Mouse (Mus musculus) kidney, postnatal 0 days (tissue): ENCODE data around the gene Lyrm9. TPM values are rescaled to one million over a fixed set of nuclear protein-coding genes. Genes with fewer than 3 reads are reported as not detected.

ENCODE experiments used
- ATAC-seq: fragments of 200-750 bp; cut with Nextera tagmentation; replicated peaks from 2 replicates; pipeline ENCODE4 v1.8.0; 2017; ENCODE audit warnings: low read depth, moderate number of reproducible peaks, moderate TSS enrichment, moderate library complexity; ENCODE audit not compliant: low FRiP score
- DNase-seq: peaks from one replicate; pipeline ENCODE4 v3.0.0-alpha.2; 2016; ENCODE audit warnings: low spot score
- H3K27ac ChIP-seq: fragments of 300-500 bp; sonication (generic); 2 replicates; pipeline ENCODE4 v1.5.1; 2014; ENCODE audit warnings: mild to moderate bottlenecking
- H3K27me3 ChIP-seq: fragments of 300-500 bp; sonication (generic); 2 replicates; pipeline ENCODE4 v1.6.1; 2014; ENCODE audit warnings: low read length, mixed read lengths; ENCODE audit not compliant: insufficient read depth
- H3K36me3 ChIP-seq: fragments of 300-500 bp; sonication (generic); 2 replicates; pipeline ENCODE4 v1.6.1; 2014; ENCODE audit warnings: low read length, mixed read lengths; ENCODE audit not compliant: insufficient read depth
- H3K4me1 ChIP-seq: fragments of 300-500 bp; sonication (generic); replicated peaks from 2 replicates; pipeline ENCODE4 v1.6.1; 2014; ENCODE audit warnings: antibody characterized with exemption, low read length, mixed read lengths; ENCODE audit not compliant: insufficient read depth
- H3K4me2 ChIP-seq: fragments of 300-500 bp; sonication (generic); 2 replicates; pipeline ENCODE4 v1.6.1; 2014; ENCODE audit warnings: mild to moderate bottlenecking, low read length, moderate library complexity, mixed read lengths
- H3K4me3 ChIP-seq: fragments of 300-500 bp; sonication (generic); replicated peaks from 2 replicates; pipeline ENCODE4 v1.5.1; 2014; ENCODE audit warnings: low read depth, low read length
- H3K9ac ChIP-seq: fragments of 300-500 bp; sonication (generic); 2 replicates; pipeline ENCODE4 v1.6.1; 2014; ENCODE audit warnings: low read depth, low read length
- H3K9me3 ChIP-seq: fragments of 300-500 bp; sonication (generic); replicated peaks from 2 replicates; pipeline ENCODE4 v1.6.1; 2016; ENCODE audit warnings: low read length, inconsistent platforms, mixed read lengths
- CTCF ChIP-seq: IDR thresholded peaks from 2 replicates; pipeline ENCODE4 v1.5.1; 2016; ENCODE audit warnings: antibody characterized with exemption, low read depth, mild to moderate bottlenecking, moderate library complexity
- WGBS: fragments of 180-500 bp; shearing (Covaris S2); extraction: QIAGEN DNeasy Blood & Tissue Kit; methylation state at CpG from one replicate; pipeline ENCODE4 v1.1.7; 2014; 5-methylcytosine and 5-hydroxymethylcytosine counted together
- polyA plus RNA-seq: library from polyadenylated mRNA; unstranded; fragments of >200 nt; fragmentation: Nextera tagmentation; extraction: Ambion mirVana; gene quantifications from 2 replicates; pipeline ENCODE4 v1.2.1, GENCODE M21; 2015

Gene Lyrm9
- polyA plus RNA-seq, 1 experiment from 2014 or later, result 28.6 TPM

- Histone ChIP-seq H3K4me2 (no peak overlapping the region), H3K4me3 (no peak overlapping the region), H3K4me1 (no peaks in the 10 kb centered on the region), H3K36me3 (no peaks in the 10 kb centered on the region), H3K27ac (no peak overlapping the region), H3K9ac (no peak overlapping the region), H3K27me3 (no peaks in the 10 kb centered on the region), H3K9me3 (no peaks in the 10 kb centered on the region)
- WGBS, result 59% methylated on average over 7 of the region's 7 CpGs
- ATAC-seq (no peak), DNase-seq (no peak)
- no peak for TF ChIP-seq CTCF
Measured at GRCm38 (mm10) chr11:78786013-78786431, 40.4 kb upstream of the Lyrm9 start.

GRCm38 (mm10) chr11:78789370-78790060 lies 36.9 kb upstream of the Lyrm9 start:
- no peak for ATAC-seq

GRCm38 (mm10) chr11:78791582-78791981 lies 34.8 kb upstream of the Lyrm9 start:
- Histone ChIP-seq H3K4me2 (no peak overlapping the region), H3K36me3 (no peaks in the 10 kb centered on the region), H3K27ac (peak overlapping the region; percentile 70), H3K4me1 (0 out of 2 replicates have a peak, but pooled peaks cover 5% of the 10 kb centered on the region), H3K9ac (no peak overlapping the region), H3K27me3 (no peaks in the 10 kb centered on the region), H3K9me3 (no peaks in the 10 kb centered on the region), H3K4me3 (no peak overlapping the region)
- ATAC-seq, result peak; percentile 66
- 20% methylated on average over 4 of the region's 4 CpGs for WGBS
- DNase-seq, result peak; percentile 71
- TF ChIP-seq CTCF, result no peak

More at GRCm38 (mm10) chr11:78789370-78790060, 36.9 kb upstream of the Lyrm9 start:
- no peaks in the 10 kb centered on the region for H3K9me3 ChIP-seq
- H3K27me3 ChIP-seq, result no peaks in the 10 kb centered on the region
- no peaks in the 10 kb centered on the region for H3K36me3 ChIP-seq
- no peak for DNase-seq
- no peak overlapping the region for H3K4me2 ChIP-seq
- H3K4me3 ChIP-seq, result no peak overlapping the region
- WGBS, result 84% methylated on average over 11 of the region's 11 CpGs
- no peak for TF ChIP-seq CTCF
- 0 out of 2 replicates have a peak, but pooled peaks cover 5% of the 10 kb centered on the region for H3K4me1 ChIP-seq
- H3K9ac ChIP-seq, result no peak overlapping the region
- H3K27ac ChIP-seq, result no peak overlapping the region

- peak overlapping the region; percentile 40 for H3K4me2 ChIP-seq
- no peaks in the 10 kb centered on the region for H3K27me3 ChIP-seq
- TF ChIP-seq CTCF, result no peak
- H3K9ac ChIP-seq, result no peak overlapping the region
- no peaks in the 10 kb centered on the region for H3K36me3 ChIP-seq
- no peaks in the 10 kb centered on the region for H3K9me3 ChIP-seq
- H3K4me1 ChIP-seq, result 0 out of 2 replicates have a peak, but pooled peaks cover 5% of the 10 kb centered on the region
- peak overlapping the region; percentile 70 for H3K27ac ChIP-seq
- ATAC-seq, result no peak
- WGBS, result 45% methylated on average over 5 of the region's 5 CpGs
- H3K4me3 ChIP-seq, result no peak overlapping the region
- no peak for DNase-seq
Measured at GRCm38 (mm10) chr11:78792055-78792454, 34.3 kb upstream of the Lyrm9 start.

GRCm38 (mm10) chr11:78792465-78792864 lies 33.9 kb upstream of the Lyrm9 start:
- Histone ChIP-seq H3K27ac (no peak overlapping the region), H3K36me3 (no peaks in the 10 kb centered on the region), H3K4me1 (0 out of 2 replicates have a peak, but pooled peaks cover 5% of the 10 kb centered on the region), H3K9ac (no peak overlapping the region), H3K9me3 (no peaks in the 10 kb centered on the region), H3K4me3 (no peak overlapping the region), H3K27me3 (no peaks in the 10 kb centered on the region), H3K4me2 (peak overlapping the region; percentile 40)
- DNase-seq, result peak; percentile 12
- TF ChIP-seq CTCF, result no peak
- WGBS, result 15% methylated on average over 11 of the region's 11 CpGs
- ATAC-seq, result no peak

GRCm38 (mm10) chr11:78793116-78793515 lies 33.3 kb upstream of the Lyrm9 start:
- no peak overlapping the region for H3K4me3 ChIP-seq
- no peaks in the 10 kb centered on the region for H3K9me3 ChIP-seq
- H3K36me3 ChIP-seq, result no peaks in the 10 kb centered on the region
- H3K4me2 ChIP-seq, result 0 out of 2 replicates have a peak overlapping the region, but pooled peaks have one; percentile 40
- H3K4me1 ChIP-seq, result 0 out of 2 replicates have a peak, but pooled peaks cover 5% of the 10 kb centered on the region
- H3K27me3 ChIP-seq, result no peaks in the 10 kb centered on the region
- no peak for TF ChIP-seq CTCF
- ATAC-seq (no peak), DNase-seq (no peak)
- 77% methylated on average over 11 of the region's 11 CpGs for WGBS
- no peak overlapping the region for H3K27ac ChIP-seq
- H3K9ac ChIP-seq, result no peak overlapping the region
